Mouse (Mus musculus) spleen, adult 18-20 months (tissue): Measurements from ENCODE around the gene Fam151b.

ENCODE experiments used
- DNase-seq, 2 experiments: peaks; one replicate each; pipeline ENCODE4 v3.0.0; 2022; ENCODE audit warnings: mixed read lengths in 2 of 2

Gene Fam151b

GRCm38 (mm10) chr13:92483852-92484463, at the start of gene Fam151b:
Fam151b (minus strand) TSS chr13:92484015.
- DNase-seq: peak; percentile 90 to 94

- DNase-seq: no peak
Measured at GRCm38 (mm10) chr13:92532216-92532615, 48.4 kb upstream of the Fam151b start.

DNA sequence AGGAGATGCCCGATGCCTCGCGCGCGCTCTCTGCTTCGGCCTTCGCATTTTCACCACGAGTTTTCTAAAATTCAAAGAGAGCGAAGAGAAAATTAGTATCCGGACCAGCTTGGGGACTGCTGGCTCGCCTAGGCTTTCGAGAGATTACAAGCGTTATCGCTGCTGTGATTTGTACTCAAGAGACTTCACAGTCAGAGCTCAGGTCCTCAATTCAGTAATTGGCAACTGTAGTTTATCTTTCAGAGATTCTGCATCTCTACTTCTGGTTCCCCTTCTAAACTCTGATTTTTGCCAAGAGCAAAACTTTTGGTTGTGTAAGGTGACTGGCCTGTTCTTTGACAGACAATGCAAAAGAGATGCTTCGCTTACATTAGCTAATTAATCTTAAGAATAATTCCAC, 47.4 kb upstream of the Fam151b start:
- no peak for DNase-seq

GRCm38 (mm10) chr13:92530721-92531211, 47.0 kb upstream of the Fam151b start, which contains the start of gene Zfyve16:
Zfyve16 (minus strand) TSS chr13:92530868.
- DNase-seq: peak; percentile 95 to 99

- DNase-seq: no peak
Measured at GRCm38 (mm10) chr13:92529828-92530720, 46.3 kb upstream of the Fam151b start.

GRCm38 (mm10) chr13:92523178-92523813, 39.5 kb upstream of the Fam151b start:
- no peak for DNase-seq

DNA sequence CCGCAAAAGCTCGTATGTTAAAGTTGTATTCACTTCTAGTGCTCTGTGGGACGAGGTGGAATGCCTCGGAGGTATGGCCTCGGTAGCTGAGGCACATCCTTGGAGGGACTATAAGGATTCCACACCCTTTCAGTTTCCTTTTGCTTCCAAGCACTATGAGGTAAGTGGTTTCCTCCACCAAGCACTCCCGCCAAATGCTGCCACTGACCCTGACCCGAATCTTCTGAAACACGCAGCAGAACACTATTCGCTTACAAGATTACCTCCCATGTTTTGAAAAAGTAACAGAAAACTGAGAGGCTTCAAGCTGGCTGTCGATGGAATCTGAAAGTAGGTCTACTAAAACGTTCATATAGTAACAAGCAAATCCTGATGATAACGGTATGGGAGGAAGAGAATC, 21.1 kb upstream of the Fam151b start:
- DNase-seq: no peak

GRCm38 (mm10) chr13:92491923-92492322, 8.1 kb upstream of the Fam151b start:
- no peak for DNase-seq

DNA sequence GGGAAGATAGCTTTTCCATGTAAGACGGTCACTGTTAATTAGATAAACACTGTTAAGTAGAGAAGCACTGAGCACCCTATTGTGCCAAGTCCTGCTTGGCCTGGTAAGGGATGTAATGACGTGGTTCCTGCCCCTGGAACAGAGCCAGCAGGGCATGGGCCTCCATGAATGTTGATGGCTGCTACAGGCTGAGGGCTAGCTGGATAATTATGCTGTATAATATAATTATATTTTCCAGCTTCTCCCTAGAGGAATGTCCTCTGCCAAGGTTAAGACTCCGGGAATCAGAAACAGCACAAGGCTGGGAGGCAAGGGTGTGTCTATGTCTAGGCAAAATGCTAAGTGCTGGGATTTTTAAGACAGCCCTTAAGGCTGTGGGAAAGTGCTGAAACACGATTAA, 7.0 kb upstream of the Fam151b start:
- no peak for DNase-seq

- peak; percentile 22 to 46 for DNase-seq
Measured at GRCm38 (mm10) chr13:92483348-92483747, 467 bp downstream of the Fam151b start.

- DNase-seq: no peak
Measured at GRCm38 (mm10) chr13:92470151-92470550, 13.7 kb downstream of the Fam151b start.

DNA sequence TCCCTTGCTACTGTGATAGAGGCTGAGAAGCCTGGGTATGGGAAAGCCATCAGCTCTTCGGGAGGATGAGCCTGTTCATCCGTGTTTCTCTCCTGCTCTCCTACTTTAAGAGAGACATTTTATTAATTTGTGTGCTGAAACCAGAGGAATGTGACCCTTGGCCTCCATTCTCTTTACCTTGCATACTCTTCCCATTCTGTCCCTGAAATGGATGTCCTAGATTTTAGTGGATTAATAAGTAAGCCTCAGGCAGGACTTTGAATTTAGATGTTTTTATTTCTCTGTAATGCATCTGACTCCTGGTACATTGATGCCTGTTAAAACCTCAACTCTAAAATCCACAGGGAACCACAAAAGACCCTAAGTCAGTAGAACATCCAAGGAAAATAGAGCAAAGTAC, 14.4 kb downstream of the Fam151b start:
- no peak for DNase-seq

DNA sequence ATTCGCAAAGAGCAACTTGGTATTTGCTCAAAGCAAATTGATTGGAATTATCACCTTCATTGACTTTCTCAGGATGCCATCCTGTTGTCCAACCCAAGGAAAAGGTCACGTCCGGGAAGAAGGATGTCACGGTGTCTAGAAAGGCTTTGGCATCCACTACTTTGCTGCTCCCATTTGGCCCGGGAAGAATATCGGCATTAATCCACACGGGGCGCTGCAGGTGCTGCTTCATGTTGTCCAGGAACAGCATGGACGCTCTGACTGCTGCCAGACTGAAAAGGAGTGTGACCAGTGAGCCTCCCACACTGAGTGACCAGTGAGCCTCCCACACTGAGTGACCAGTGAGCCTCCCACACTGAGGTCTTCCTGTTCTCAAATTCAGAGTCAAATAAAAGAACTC, 15.9 kb downstream of the Fam151b start:
- no peak for DNase-seq

- no peak for DNase-seq
Measured at GRCm38 (mm10) chr13:92464698-92465097, 19.1 kb downstream of the Fam151b start.

- no peak for DNase-seq
Measured at GRCm38 (mm10) chr13:92446872-92447271, 36.9 kb downstream of the Fam151b start.

GRCm38 (mm10) chr13:92440286-92440685, 43.5 kb downstream of the Fam151b start:
- DNase-seq: no peak

DNA sequence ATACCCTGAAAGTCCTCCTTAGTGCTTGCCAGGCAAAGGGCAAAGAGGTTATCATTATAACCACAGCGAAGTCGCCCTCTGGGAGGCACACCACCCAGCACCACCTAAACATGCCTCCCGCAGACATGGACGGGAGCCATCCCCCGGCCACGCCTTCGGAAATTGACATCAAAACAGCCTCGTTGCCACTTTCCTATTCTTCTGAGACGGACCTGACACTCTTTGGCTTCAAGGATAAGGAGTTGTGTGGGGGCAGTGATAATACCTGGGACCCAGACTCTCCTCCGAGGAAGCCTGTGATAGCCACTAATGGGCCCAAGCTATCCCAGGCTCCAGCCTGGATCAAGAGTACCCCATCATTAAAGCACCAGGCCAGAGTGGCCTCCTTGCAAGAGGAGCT, 45.2 kb downstream of the Fam151b start:
- DNase-seq: no peak

GRCm38 (mm10) chr13:92427351-92427855, 56.4 kb downstream of the Fam151b start:
- DNase-seq: no peak

DNA sequence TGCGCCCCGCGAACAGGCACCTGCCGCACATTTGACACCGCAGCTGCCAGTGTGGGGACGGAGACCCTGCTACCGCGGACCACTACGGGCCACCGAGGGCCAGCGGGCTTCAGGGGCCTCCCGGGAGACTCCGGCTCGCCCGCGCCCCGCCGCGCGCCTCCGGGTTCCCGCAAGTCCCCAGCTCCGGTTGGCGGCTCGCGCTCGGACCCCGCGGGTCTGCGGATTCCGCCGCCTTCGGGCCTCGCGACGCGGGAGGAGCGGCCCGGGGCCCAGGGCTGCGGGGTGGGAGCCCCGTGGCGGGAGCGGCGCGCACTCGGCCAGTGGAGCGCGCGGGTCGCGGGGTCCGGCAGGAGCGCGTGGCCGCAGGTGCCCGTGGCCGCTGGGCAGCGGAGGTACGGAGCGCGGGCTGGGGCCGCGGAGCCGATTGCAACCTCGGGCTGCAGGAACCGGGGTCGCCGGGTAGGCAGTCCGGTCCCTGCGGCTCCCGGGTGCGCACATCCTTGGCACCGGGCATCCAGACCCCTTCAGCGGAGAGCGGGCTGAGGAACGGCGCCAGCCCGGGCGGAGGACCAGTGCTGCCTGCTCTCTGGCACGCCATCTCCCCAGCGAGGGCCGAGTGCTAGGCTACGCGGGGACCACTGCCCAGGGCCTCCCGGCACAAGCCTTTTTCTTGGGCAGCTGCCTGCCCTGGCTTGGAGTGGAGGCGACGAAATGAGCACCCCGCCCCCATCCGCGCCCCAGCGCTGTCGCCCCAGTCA, 57.3 kb downstream of the Fam151b start:
- DNase-seq: no peak

DNA sequence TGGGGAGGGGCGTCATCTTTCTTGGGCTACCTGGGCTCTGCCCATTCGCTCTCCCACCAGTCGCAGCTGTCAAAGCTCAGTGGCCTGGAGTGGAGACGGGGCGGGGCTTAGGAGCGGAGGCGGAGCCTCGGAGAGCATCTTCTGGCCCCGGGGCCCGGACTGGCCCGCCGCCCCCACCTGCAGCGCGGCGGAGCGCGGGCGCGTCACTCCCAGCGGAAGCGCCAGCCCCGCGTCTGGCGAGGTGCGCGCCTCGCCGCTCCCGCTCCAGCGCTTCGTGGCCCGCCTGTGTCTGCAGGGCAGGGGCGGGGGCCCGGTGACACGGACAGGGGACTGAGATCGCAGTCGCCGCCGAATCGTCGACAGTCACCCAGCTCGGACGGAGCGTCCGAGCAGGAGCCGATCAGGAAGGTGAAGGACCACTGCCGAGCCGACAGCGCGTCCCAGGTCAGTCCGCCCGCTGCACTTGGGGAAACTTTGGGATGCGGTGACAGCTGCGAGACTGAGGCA, 58.0 kb downstream of the Fam151b start, which contains the start of gene Ankrd34b:
Gene Ankrd34b, plus strand, starts transcription at position 139 of the 507 bp plus-strand sequence.
- peak in 1 of 2 experiments; percentile 9 for DNase-seq

GRCm38 (mm10) chr13:92423711-92424110, 60.1 kb downstream of the Fam151b start:
- no peak for DNase-seq

- no peak for DNase-seq
Measured at GRCm38 (mm10) chr13:92419630-92420029, 64.2 kb downstream of the Fam151b start.
